Mouse (Mus musculus) lung, embryonic 15.5 days (tissue): Measurements from ENCODE around the gene Pou3f1. TPM values are rescaled to one million over a fixed set of nuclear protein-coding genes. Genes with fewer than 3 reads are reported as not detected.

Source experiments
- ATAC-seq: fragments of 200-750 bp; cut with Nextera tagmentation; 2 replicates; pipeline ENCODE4 v1.8.0; 2017; ENCODE audit warnings: moderate number of reproducible peaks, borderline replicate concordance; ENCODE audit not compliant: low FRiP score, low TSS enrichment; ENCODE audit errors: extremely low read depth
- H3K27ac ChIP-seq: fragments of 300-500 bp; sonication (generic); 2 replicates; pipeline ENCODE4 v1.5.1; 2015; ENCODE audit warnings: moderate library complexity, mild to moderate bottlenecking, inconsistent platforms
- H3K27me3 ChIP-seq: fragments of 300-500 bp; sonication (generic); 2 replicates; pipeline ENCODE4 v1.6.1; 2015; ENCODE audit warnings: inconsistent platforms
- H3K36me3 ChIP-seq: fragments of 300-500 bp; sonication (generic); 2 replicates; pipeline ENCODE4 v1.6.1; 2015; ENCODE audit warnings: inconsistent platforms
- H3K4me1 ChIP-seq: fragments of 300-500 bp; sonication (generic); 2 replicates; pipeline ENCODE4 v1.6.1; 2015; ENCODE audit warnings: inconsistent platforms
- H3K4me2 ChIP-seq: fragments of 300-500 bp; sonication (generic); 2 replicates; pipeline ENCODE4 v1.6.1; 2015; ENCODE audit warnings: inconsistent platforms, mild to moderate bottlenecking, moderate library complexity
- H3K4me3 ChIP-seq: fragments of 300-500 bp; sonication (generic); 2 replicates; pipeline ENCODE4 v1.5.1; 2015; ENCODE audit warnings: mild to moderate bottlenecking, inconsistent platforms
- H3K9ac ChIP-seq: fragments of 300-500 bp; sonication (generic); 2 replicates; pipeline ENCODE4 v1.6.1; 2015; ENCODE audit warnings: inconsistent platforms
- H3K9me3 ChIP-seq: fragments of 300-500 bp; sonication (generic); 2 replicates; pipeline ENCODE4 v1.6.1; 2016; ENCODE audit warnings: inconsistent platforms
- WGBS: fragments of 180-500 bp; shearing (Covaris S2); methylation state at CpG from one replicate; pipeline ENCODE4 v1.1.7; 2015; 5-methylcytosine and 5-hydroxymethylcytosine counted together
- polyA plus RNA-seq: library from polyadenylated mRNA; unstranded; fragments of >200 nt; fragmentation: Nextera tagmentation; extraction: Ambion mirVana; gene quantifications from 2 replicates; pipeline ENCODE4 v1.2.1, GENCODE M21; 2015

Gene Pou3f1
- polyA plus RNA-seq, 1 experiment from 2014 or later, result 0.06 TPM

DNA sequence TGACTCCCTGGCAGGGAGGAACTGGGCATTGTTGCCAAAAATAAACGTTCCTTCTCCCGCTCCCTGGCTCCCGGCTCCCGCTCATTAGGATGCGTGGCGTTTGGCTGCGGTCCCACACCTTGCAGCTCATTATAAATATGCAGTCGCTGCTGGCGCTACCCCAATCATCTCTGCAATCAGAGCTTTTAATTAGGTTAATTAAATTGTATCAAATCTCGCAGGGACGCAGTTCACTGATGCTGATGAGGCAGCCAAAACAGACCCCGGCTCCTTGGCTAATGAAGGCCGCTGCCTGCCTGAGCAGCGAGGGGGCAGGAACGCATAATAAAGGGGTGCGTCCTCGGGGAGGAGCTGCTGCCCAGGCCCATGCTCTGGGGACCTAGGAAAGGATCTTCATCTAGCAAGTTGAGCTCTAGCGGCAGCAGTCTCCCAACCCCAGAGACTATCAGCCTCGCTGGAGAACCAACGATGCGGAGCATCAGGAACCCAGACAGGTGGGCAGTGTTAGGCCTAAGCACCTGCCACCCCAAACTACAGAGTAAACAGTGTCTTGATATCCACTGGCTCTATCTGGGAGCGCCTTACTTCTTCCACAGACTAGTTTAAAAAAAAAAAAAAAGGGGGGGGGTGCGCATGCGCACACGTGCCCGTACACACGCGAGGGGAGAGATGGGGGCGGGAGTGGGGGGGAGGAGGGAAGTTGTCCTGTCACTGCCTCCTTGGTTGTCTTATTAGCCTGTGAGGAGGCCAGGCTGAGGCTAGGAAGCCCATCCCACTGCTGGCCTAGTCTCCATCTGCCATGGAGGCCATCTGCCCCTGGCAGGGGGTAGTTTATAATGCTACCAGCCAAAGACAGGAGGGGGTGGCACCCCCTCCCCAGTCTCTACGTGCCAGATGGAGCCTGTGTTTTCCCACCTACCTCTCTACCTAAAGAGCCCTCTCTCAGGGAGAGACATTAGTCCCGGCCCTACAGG, 16.0 kb downstream of the Pou3f1 start:
- peaks cover 7% of the 10 kb centered on the region for H3K36me3 ChIP-seq
- H3K4me3 ChIP-seq, result no peak overlapping the region
- peaks cover 13% of the 10 kb centered on the region for H3K4me1 ChIP-seq
- H3K4me2 ChIP-seq, result peak overlapping the region; percentile 33
- no peak overlapping the region for H3K9ac ChIP-seq
- WGBS, result 5% methylated on average over 26 of the region's 31 CpGs
- H3K27me3 ChIP-seq, result peaks cover 58% of the 10 kb centered on the region
- H3K27ac ChIP-seq, result no peak overlapping the region
- no peaks in the 10 kb centered on the region for H3K9me3 ChIP-seq
- ATAC-seq, result no peak

DNA sequence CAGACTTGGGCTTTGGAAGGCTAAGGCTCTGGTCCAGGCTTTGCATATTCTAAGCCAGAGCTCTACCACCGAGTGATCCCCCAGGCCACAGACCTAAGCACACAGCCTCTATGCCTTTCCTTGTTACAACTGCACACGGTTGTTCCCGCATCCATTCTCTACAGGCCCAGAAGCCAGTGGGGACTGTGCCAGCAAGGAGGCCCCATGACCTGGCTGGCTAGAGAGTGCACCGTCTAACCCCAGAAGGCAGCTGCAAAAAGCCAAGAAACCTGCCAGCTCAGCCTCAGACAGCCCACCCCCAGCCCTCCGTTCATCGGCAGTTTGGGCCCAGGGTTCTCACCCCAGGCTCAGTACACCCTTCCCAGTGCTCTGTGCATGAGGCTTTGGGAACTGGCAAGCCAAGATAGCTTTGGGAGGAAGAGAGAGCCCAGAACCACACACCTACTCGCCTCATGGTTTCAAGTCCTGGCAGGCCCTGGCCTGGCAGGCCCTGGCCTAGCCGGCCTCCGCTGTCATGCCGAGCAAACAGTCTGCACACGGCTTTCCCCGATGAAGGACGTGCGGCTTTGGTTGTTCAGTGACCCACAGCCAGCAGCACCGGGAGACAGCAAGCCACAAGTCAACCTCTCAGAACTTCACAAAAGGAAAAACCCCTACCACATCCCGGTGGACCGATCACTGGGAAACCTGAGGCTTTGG, 17.9 kb downstream of the Pou3f1 start:
- Histone ChIP-seq H3K4me3 (no peak overlapping the region), H3K9ac (no peak overlapping the region), H3K36me3 (peaks cover 16% of the 10 kb centered on the region), H3K4me1 (peaks cover 13% of the 10 kb centered on the region), H3K27me3 (peaks cover 45% of the 10 kb centered on the region), H3K4me2 (no peak overlapping the region), H3K9me3 (no peaks in the 10 kb centered on the region), H3K27ac (no peak overlapping the region)
- ATAC-seq, result no peak; the same call in 1 of the 2 replicates
- WGBS, result 66% methylated on average over 17 of the region's 17 CpGs

DNA sequence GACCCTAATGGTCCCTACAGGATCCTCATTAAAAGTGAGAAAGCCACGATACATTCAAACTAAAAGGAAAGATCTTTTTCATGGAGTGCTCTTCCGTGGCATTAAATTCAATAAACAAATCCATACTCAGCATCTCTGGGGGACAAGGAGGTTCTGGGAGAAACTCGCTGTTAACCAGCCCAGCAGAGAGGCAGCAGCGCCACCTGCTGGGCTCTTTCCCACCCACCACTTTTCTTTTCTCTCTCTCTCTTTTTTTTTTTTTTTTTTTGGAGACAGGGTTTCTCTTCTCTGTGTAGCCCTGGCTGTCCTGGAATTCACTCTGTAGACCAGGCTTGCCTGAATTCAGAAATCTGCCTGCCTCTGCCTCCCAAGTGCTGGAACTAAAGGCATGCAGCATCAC, 18.4 kb downstream of the Pou3f1 start:
- no peak overlapping the region for H3K4me2 ChIP-seq
- WGBS, result 3% methylated on average over 4 of the region's 4 CpGs
- peaks cover 21% of the 10 kb centered on the region for H3K36me3 ChIP-seq
- H3K27me3 ChIP-seq, result peaks cover 45% of the 10 kb centered on the region
- no peak overlapping the region for H3K4me3 ChIP-seq
- no peak overlapping the region for H3K9ac ChIP-seq
- ATAC-seq, result no peak
- H3K4me1 ChIP-seq, result peaks cover 13% of the 10 kb centered on the region
- H3K9me3 ChIP-seq, result no peaks in the 10 kb centered on the region
- no peak overlapping the region for H3K27ac ChIP-seq

DNA sequence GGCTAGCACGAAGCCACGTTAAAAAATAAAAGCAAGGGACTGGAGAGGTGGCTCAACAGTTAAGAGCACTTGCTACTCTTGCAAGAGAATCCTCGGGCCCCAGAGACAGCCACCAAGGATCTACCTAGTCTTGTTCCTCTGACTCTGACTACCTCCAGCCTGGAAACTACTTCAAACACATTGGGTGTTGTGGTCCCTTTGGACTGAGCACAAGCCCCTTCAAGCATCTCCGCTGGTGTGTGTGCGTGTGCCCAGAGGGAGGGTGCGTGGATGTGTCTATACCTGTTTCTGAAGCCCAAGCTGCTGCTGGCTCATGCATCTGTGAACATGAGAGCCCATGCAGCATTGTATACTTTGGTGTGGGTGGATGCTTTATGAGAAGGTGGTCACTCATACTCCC, 19.4 kb downstream of the Pou3f1 start:
- Histone ChIP-seq H3K36me3 (peaks cover 30% of the 10 kb centered on the region), H3K4me2 (no peak overlapping the region), H3K4me1 (peaks cover 13% of the 10 kb centered on the region), H3K27ac (no peak overlapping the region), H3K9ac (no peak overlapping the region), H3K27me3 (peaks cover 38% of the 10 kb centered on the region), H3K9me3 (no peaks in the 10 kb centered on the region), H3K4me3 (no peak overlapping the region)
- no peak for ATAC-seq
- 87% methylated on average over 6 of the region's 6 CpGs for WGBS

- ATAC-seq, result no peak
- Histone ChIP-seq H3K36me3 (peaks cover 61% of the 10 kb centered on the region), H3K4me1 (no peaks in the 10 kb centered on the region)
Measured at GRCm38 (mm10) chr4:124682270-124682669, 25.7 kb downstream of the Pou3f1 start.

GRCm38 (mm10) chr4:124683474-124683873, 26.9 kb downstream of the Pou3f1 start:
- H3K27me3 ChIP-seq, result no peaks in the 10 kb centered on the region
- no peaks in the 10 kb centered on the region for H3K4me1 ChIP-seq
- ATAC-seq, result no peak
- no peak overlapping the region for H3K27ac ChIP-seq
- no peak overlapping the region for H3K4me3 ChIP-seq
- no peaks in the 10 kb centered on the region for H3K9me3 ChIP-seq
- 87% methylated on average over 4 of the region's 4 CpGs for WGBS
- no peak overlapping the region for H3K9ac ChIP-seq
- peaks cover 56% of the 10 kb centered on the region for H3K36me3 ChIP-seq
- H3K4me2 ChIP-seq, result no peak overlapping the region

More at GRCm38 (mm10) chr4:124682270-124682669, 25.7 kb downstream of the Pou3f1 start:
- 44% methylated on average over 7 of the region's 7 CpGs for WGBS
- H3K9ac ChIP-seq, result no peak overlapping the region
- H3K4me3 ChIP-seq, result no peak overlapping the region
- no peaks in the 10 kb centered on the region for H3K9me3 ChIP-seq
- no peak overlapping the region for H3K27ac ChIP-seq
- no peaks in the 10 kb centered on the region for H3K27me3 ChIP-seq
- H3K4me2 ChIP-seq, result no peak overlapping the region

DNA sequence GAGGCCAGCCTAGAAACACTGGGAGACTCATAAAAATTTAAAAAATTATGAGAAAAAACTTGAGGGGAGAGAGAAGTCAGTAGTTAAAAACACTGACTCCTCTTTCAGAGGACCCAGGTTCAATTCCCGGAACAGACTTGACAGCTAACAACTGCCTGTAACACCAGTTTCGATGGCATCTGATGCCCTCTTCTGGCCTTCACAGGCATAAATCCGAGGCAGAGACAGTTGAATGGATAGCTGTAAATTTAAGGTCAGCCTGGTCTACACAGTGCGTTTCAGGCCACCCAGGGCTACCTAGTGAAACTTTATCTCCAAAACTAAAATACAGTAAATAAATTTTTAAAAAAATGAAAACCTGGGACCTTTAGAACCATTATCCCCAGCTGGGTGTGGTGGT, 28.4 kb downstream of the Pou3f1 start:
- Histone ChIP-seq H3K9me3 (no peaks in the 10 kb centered on the region), H3K27me3 (no peaks in the 10 kb centered on the region), H3K27ac (no peak overlapping the region), H3K4me1 (no peaks in the 10 kb centered on the region), H3K4me2 (no peak overlapping the region), H3K36me3 (peaks cover 44% of the 10 kb centered on the region), H3K9ac (no peak overlapping the region), H3K4me3 (no peak overlapping the region)
- WGBS, result 74% methylated on average over 4 of the region's 4 CpGs
- ATAC-seq, result no peak

GRCm38 (mm10) chr4:124685453-124685852, 28.8 kb downstream of the Pou3f1 start:
- 36% methylated on average over 8 of the region's 8 CpGs for WGBS
- ATAC-seq, result no peak
- peaks cover 40% of the 10 kb centered on the region for H3K36me3 ChIP-seq

GRCm38 (mm10) chr4:124685897-124686402, 29.3 kb downstream of the Pou3f1 start:
- 49% methylated on average over 8 of the region's 8 CpGs for WGBS
- Histone ChIP-seq H3K4me1 (0 out of 2 replicates have a peak, but pooled peaks cover 4% of the 10 kb centered on the region), H3K27me3 (no peaks in the 10 kb centered on the region), H3K27ac (no peak overlapping the region), H3K4me2 (no peak overlapping the region), H3K9me3 (no peaks in the 10 kb centered on the region), H3K9ac (no peak overlapping the region), H3K36me3 (peaks cover 35% of the 10 kb centered on the region), H3K4me3 (no peak overlapping the region)
- ATAC-seq, result no peak

More at GRCm38 (mm10) chr4:124685453-124685852, 28.8 kb downstream of the Pou3f1 start:
- Histone ChIP-seq H3K9me3 (no peaks in the 10 kb centered on the region), H3K4me2 (no peak overlapping the region), H3K27me3 (no peaks in the 10 kb centered on the region), H3K9ac (no peak overlapping the region), H3K4me3 (no peak overlapping the region), H3K27ac (no peak overlapping the region), H3K4me1 (no peaks in the 10 kb centered on the region)

GRCm38 (mm10) chr4:124691455-124691854, 34.8 kb downstream of the Pou3f1 start:
- 81% methylated on average over 8 of the region's 8 CpGs for WGBS
- Histone ChIP-seq H3K4me1 (peaks cover 25% of the 10 kb centered on the region), H3K36me3 (no peaks in the 10 kb centered on the region), H3K9me3 (no peaks in the 10 kb centered on the region), H3K9ac (no peak overlapping the region), H3K4me2 (no peak overlapping the region), H3K27ac (no peak overlapping the region), H3K4me3 (no peak overlapping the region), H3K27me3 (peaks cover 16% of the 10 kb centered on the region)
- no peak for ATAC-seq

DNA sequence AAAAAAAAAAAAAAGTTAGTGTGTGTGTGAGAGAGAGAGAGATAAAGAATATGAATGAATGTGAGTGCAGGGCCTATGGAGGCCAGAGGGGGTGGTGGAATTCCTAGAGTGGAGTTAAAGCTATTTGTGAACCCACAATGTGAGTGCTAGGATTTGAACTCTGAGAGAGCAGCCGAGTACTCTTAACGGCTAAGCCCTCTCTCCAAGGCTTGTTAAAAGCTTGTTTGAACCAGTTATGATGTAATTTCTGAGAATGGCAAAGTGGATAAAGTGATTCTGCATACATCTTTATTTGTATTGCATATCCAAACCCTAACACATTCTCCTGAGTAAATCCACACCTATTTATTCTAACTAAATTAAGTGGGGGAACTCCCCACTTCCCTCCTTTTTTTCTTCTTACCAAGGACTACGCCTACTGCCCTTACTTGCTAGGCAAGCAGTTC, 35.8 kb downstream of the Pou3f1 start:
- ATAC-seq, result peak; percentile 61; the same call in 1 of the 2 replicates
- WGBS, result 38% methylated on average over 3 of the region's 3 CpGs
- Histone ChIP-seq H3K4me1 (peaks cover 25% of the 10 kb centered on the region), H3K4me3 (peak overlapping the region; percentile 73), H3K36me3 (no peaks in the 10 kb centered on the region), H3K27me3 (peaks cover 23% of the 10 kb centered on the region), H3K4me2 (peak overlapping the region; percentile 69), H3K27ac (peak overlapping the region; percentile 67; the same call in 1 of the 2 replicates), H3K9ac (peak overlapping the region; percentile 79), H3K9me3 (no peaks in the 10 kb centered on the region)
